Mouse (Mus musculus) MEL (cell line): Measurements from ENCODE around the gene Rpl15. TPM values are rescaled to one million over a fixed set of nuclear protein-coding genes. Genes with fewer than 3 reads are reported as not detected.

Experiments used
- DNase-seq: peaks from one replicate; pipeline ENCODE4 v3.0.0; 2011; ENCODE audit warnings: low read depth, low spot score
- H3K27ac ChIP-seq: 2 replicates; pipeline ENCODE4 v1.5.1; 2012; ENCODE audit warnings: low read depth, mild to moderate bottlenecking, control low read depth, low read length, moderate library complexity; ENCODE audit not compliant: control insufficient read depth
- H3K27me3 ChIP-seq, 2 experiments: fragments of 150-350 bp in 1 of 2; sonication (generic) in 1 of 2; 2 replicates each; pipeline ENCODE4 v1.6.1; 2012; ENCODE audit warnings: low read length in 2 of 2, mild to moderate bottlenecking in 2 of 2, improper control_type of control experiment in 1 of 2, moderate library complexity in 1 of 2; ENCODE audit not compliant: insufficient read depth in 2 of 2, control insufficient read depth in 1 of 2
- H3K36me3 ChIP-seq, 2 experiments: 2 replicates each; pipeline ENCODE4 v1.6.1; 2012 to 2014; ENCODE audit warnings: low read length in 2 of 2, improper control_type of control experiment in 1 of 2, inconsistent platforms in 1 of 2, mild to moderate bottlenecking in 1 of 2; ENCODE audit not compliant: insufficient read depth in 2 of 2, control insufficient read depth in 1 of 2
- H3K4me1 ChIP-seq, 2 experiments: fragments of 150-350 bp in 1 of 2; sonication (generic) in 1 of 2; 2 replicates each; pipeline ENCODE4 v1.6.1; 2012; ENCODE audit warnings: low read length in 2 of 2, improper control_type of control experiment in 1 of 2, mild to moderate bottlenecking in 1 of 2; ENCODE audit not compliant: insufficient read depth in 2 of 2, control insufficient read depth in 1 of 2
- H3K4me3 ChIP-seq, 2 experiments: fragments of 150-350 bp in 1 of 2; sonication (generic) in 1 of 2; 2 replicates each; pipeline ENCODE4 v1.5.1; 2012; ENCODE audit warnings: low read depth in 2 of 2, low read length in 2 of 2, mild to moderate bottlenecking in 2 of 2, moderate library complexity in 2 of 2, control low read depth in 1 of 2, improper control_type of control experiment in 1 of 2; ENCODE audit not compliant: control insufficient read depth in 1 of 2, insufficient read depth in 1 of 2
- H3K79me2 ChIP-seq: 2 replicates; pipeline ENCODE4 v1.6.1; 2012; ENCODE audit warnings: mild to moderate bottlenecking, low read length, moderate library complexity; ENCODE audit not compliant: control insufficient read depth, poor library complexity, insufficient read depth
- H3K9ac ChIP-seq: 2 replicates; pipeline ENCODE4 v1.6.1; 2012; ENCODE audit warnings: low read depth, mild to moderate bottlenecking, control low read depth, low read length, moderate library complexity; ENCODE audit not compliant: control insufficient read depth, poor library complexity, severe bottlenecking
- H3K9me3 ChIP-seq: fragments of 150-350 bp; sonication (generic); replicated peaks from 2 replicates; pipeline ENCODE4 v1.6.1; 2012; ENCODE audit warnings: mild to moderate bottlenecking, low read length, improper control_type of control experiment, moderate library complexity; ENCODE audit not compliant: insufficient read depth
- CHD1 ChIP-seq: IDR thresholded peaks from 2 replicates; pipeline ENCODE4 v1.6.1; 2012; ENCODE audit warnings: low read depth, mild to moderate bottlenecking, inconsistent platforms, low read length, improper control_type of control experiment
- CHD2 ChIP-seq: IDR thresholded peaks from 2 replicates; pipeline ENCODE4 v1.6.1; 2011; ENCODE audit warnings: low read length, improper control_type of control experiment
- CTCF ChIP-seq, 3 experiments: IDR thresholded peaks in 2 of 3; conservative IDR thresholded peaks in 1 of 3; 2 replicates each; pipeline ENCODE4 v1.5.1; 2011 to 2012; ENCODE audit warnings: low read length in 3 of 3, low read depth in 2 of 3, mild to moderate bottlenecking in 2 of 3, improper control_type of control experiment in 1 of 3, inconsistent platforms in 1 of 3, mixed read lengths in 1 of 3, moderate library complexity in 1 of 3; ENCODE audit not compliant: control insufficient read depth in 1 of 3, insufficient read depth in 1 of 3, poor library complexity in 1 of 3, severe bottlenecking in 1 of 3
- E2F4 ChIP-seq: IDR thresholded peaks from 2 replicates; pipeline ENCODE4 v1.6.1; 2011; ENCODE audit warnings: low read depth, low read length, improper control_type of control experiment, borderline replicate concordance
- ELF1 ChIP-seq: IDR thresholded peaks from 2 replicates; pipeline ENCODE4 v1.6.1; 2014; ENCODE audit warnings: low read depth, mild to moderate bottlenecking, inconsistent platforms, low read length, improper control_type of control experiment, moderate library complexity
- ETS1 ChIP-seq: IDR thresholded peaks from 2 replicates; pipeline ENCODE4 v1.6.1; 2012; ENCODE audit warnings: low read depth, mild to moderate bottlenecking, inconsistent platforms, low read length, improper control_type of control experiment, moderate library complexity
- GABPA ChIP-seq: IDR thresholded peaks from 2 replicates; pipeline ENCODE4 v1.6.1; 2012; ENCODE audit warnings: low read depth, mild to moderate bottlenecking, inconsistent platforms, low read length, improper control_type of control experiment, moderate library complexity
- GATA1 ChIP-seq: IDR thresholded peaks from 2 replicates; pipeline ENCODE4 v1.6.1; 2011; ENCODE audit warnings: low read depth, low read length, improper control_type of control experiment
- JUND ChIP-seq: IDR thresholded peaks from 2 replicates; pipeline ENCODE4 v1.6.1; 2011; ENCODE audit warnings: low read depth, mild to moderate bottlenecking, improper control_type of control experiment, low read length
- KAT2A ChIP-seq: conservative IDR thresholded peaks from 2 replicates; pipeline ENCODE4 v1.6.1; 2012; ENCODE audit warnings: low read depth, low read length, improper control_type of control experiment, inconsistent platforms
- MAFK ChIP-seq: IDR thresholded peaks from 2 replicates; pipeline ENCODE4 v1.6.1; 2011; ENCODE audit warnings: low read depth, mild to moderate bottlenecking, low read length, improper control_type of control experiment, borderline replicate concordance
- MAX ChIP-seq: IDR thresholded peaks from 2 replicates; pipeline ENCODE4 v1.6.1; 2011; ENCODE audit warnings: low read length, improper control_type of control experiment
- MAZ ChIP-seq: IDR thresholded peaks from 2 replicates; pipeline ENCODE4 v1.6.1; 2012; ENCODE audit warnings: low read depth, mild to moderate bottlenecking, inconsistent platforms, low read length, improper control_type of control experiment
- MEF2A ChIP-seq: IDR thresholded peaks from 2 replicates; pipeline ENCODE4 v1.6.1; 2014; ENCODE audit warnings: low read depth, mild to moderate bottlenecking, inconsistent platforms, low read length, improper control_type of control experiment; ENCODE audit not compliant: poor library complexity, insufficient replicate concordance, severe bottlenecking; ENCODE audit errors: extremely low read depth
- MYB ChIP-seq: IDR thresholded peaks from 2 replicates; pipeline ENCODE4 v1.6.1; 2011; ENCODE audit warnings: mild to moderate bottlenecking, low read depth, low read length, improper control_type of control experiment
- MYC ChIP-seq: IDR thresholded peaks from 2 replicates; pipeline ENCODE4 v1.6.1; 2011; ENCODE audit warnings: low read depth, mild to moderate bottlenecking, low read length, improper control_type of control experiment, moderate library complexity
- NELFE ChIP-seq: IDR thresholded peaks from 2 replicates; pipeline ENCODE4 v1.6.1; 2011; ENCODE audit warnings: low read depth, low read length, improper control_type of control experiment
- POLR2A ChIP-seq, 2 experiments: IDR thresholded peaks; 2 replicates each; pipeline ENCODE4 v1.6.1; 2011 to 2012; ENCODE audit warnings: low read length in 2 of 2, mild to moderate bottlenecking in 2 of 2, control low read depth in 1 of 2, improper control_type of control experiment in 1 of 2, low read depth in 1 of 2, moderate library complexity in 1 of 2; ENCODE audit not compliant: control insufficient read depth in 1 of 2, insufficient read depth in 1 of 2, poor library complexity in 1 of 2
- POLR2AphosphoS2 ChIP-seq: IDR thresholded peaks from 2 replicates; pipeline ENCODE4 v1.6.1; 2011; ENCODE audit warnings: low read length, improper control_type of control experiment
- POLR2AphosphoS5 ChIP-seq: IDR thresholded peaks from 2 replicates; pipeline ENCODE4 v1.6.1; 2012; ENCODE audit warnings: low read depth, borderline replicate concordance, mild to moderate bottlenecking, inconsistent platforms, low read length, moderate library complexity, mixed read lengths
- RAD21 ChIP-seq: IDR thresholded peaks from 2 replicates; pipeline ENCODE4 v1.6.1; 2011; ENCODE audit warnings: mild to moderate bottlenecking, low read depth, low read length, improper control_type of control experiment
- RCOR1 ChIP-seq: IDR thresholded peaks from 2 replicates; pipeline ENCODE4 v1.6.1; 2012; ENCODE audit warnings: low read depth, mild to moderate bottlenecking, inconsistent platforms, low read length, improper control_type of control experiment
- SIN3A ChIP-seq: IDR thresholded peaks from 2 replicates; pipeline ENCODE4 v1.6.1; 2012; ENCODE audit warnings: low read length, improper control_type of control experiment, inconsistent platforms
- SMC3 ChIP-seq: IDR thresholded peaks from 2 replicates; pipeline ENCODE4 v1.6.1; 2011; ENCODE audit warnings: low read depth, low read length, improper control_type of control experiment
- TAL1 ChIP-seq: IDR thresholded peaks from 2 replicates; pipeline ENCODE4 v1.6.1; 2012; ENCODE audit warnings: mild to moderate bottlenecking, inconsistent platforms, low read length, moderate library complexity, mixed read lengths
- TBP ChIP-seq: IDR thresholded peaks from 2 replicates; pipeline ENCODE4 v1.8.0; 2011; ENCODE audit warnings: low read depth, low read length, improper control_type of control experiment
- TCF12 ChIP-seq: IDR thresholded peaks from 2 replicates; pipeline ENCODE4 v1.6.1; 2014; ENCODE audit warnings: low read depth, mild to moderate bottlenecking, inconsistent platforms, low read length, improper control_type of control experiment, moderate library complexity
- UBTF ChIP-seq: IDR thresholded peaks from 2 replicates; pipeline ENCODE4 v1.6.1; 2012; ENCODE audit warnings: low read depth, mild to moderate bottlenecking, inconsistent platforms, low read length, improper control_type of control experiment, moderate library complexity, borderline replicate concordance; ENCODE audit not compliant: insufficient read depth
- USF1 ChIP-seq: IDR thresholded peaks from 2 replicates; pipeline ENCODE4 v1.6.1; 2014; ENCODE audit warnings: low read depth, mild to moderate bottlenecking, inconsistent platforms, low read length, improper control_type of control experiment, moderate library complexity
- USF2 ChIP-seq, 2 experiments: IDR thresholded peaks; 2 replicates each; pipeline ENCODE4 v1.6.1; 2011 to 2012; ENCODE audit warnings: improper control_type of control experiment in 2 of 2, low read length in 2 of 2, borderline replicate concordance in 1 of 2, inconsistent platforms in 1 of 2, low read depth in 1 of 2, mild to moderate bottlenecking in 1 of 2; ENCODE audit not compliant: insufficient read depth in 1 of 2
- ZC3H11A ChIP-seq: IDR thresholded peaks from 2 replicates; pipeline ENCODE4 v1.6.1; 2012; ENCODE audit warnings: low read depth, mild to moderate bottlenecking, inconsistent platforms, low read length, improper control_type of control experiment
- ZKSCAN1 ChIP-seq: IDR thresholded peaks from 2 replicates; pipeline ENCODE4 v1.6.1; 2012; ENCODE audit warnings: low read depth, mild to moderate bottlenecking, inconsistent platforms, low read length, improper control_type of control experiment, moderate library complexity
- ZMIZ1 ChIP-seq: IDR thresholded peaks from 2 replicates; pipeline ENCODE4 v1.6.1; 2012; ENCODE audit warnings: low read depth, mild to moderate bottlenecking, inconsistent platforms, low read length, improper control_type of control experiment, moderate library complexity
- ZNF384 ChIP-seq: IDR thresholded peaks from 2 replicates; pipeline ENCODE4 v1.6.1; 2012; ENCODE audit warnings: low read depth, mild to moderate bottlenecking, inconsistent platforms, low read length, improper control_type of control experiment
- polyA plus RNA-seq, 2 experiments: library from polyadenylated mRNA; stranded (reverse) in 1 of 2; unstranded in 1 of 2; fragments of >175 nt in 1 of 2; fragments of >200 nt in 1 of 2; gene quantifications; 2 replicates each; pipeline versions ENCODE4 v1.2.1 to v1.2.4; 2012; ENCODE audit warnings: low replicate concordance in 2 of 2, low read depth in 1 of 2; ENCODE audit not compliant: insufficient read length in 2 of 2, insufficient read depth in 1 of 2, missing spikeins in 1 of 2
- total RNA-seq: library from RNA; depleted of rRNA; stranded (reverse); fragments of 300-350 nt; gene quantifications from 2 replicates; pipeline ENCODE4 v1.2.3, GENCODE M21; 2012; rRNA removed

The Rpl15 gene
- total RNA-seq (1,780 and 1,810 TPM in 2 replicates), polyA plus RNA-seq (100 to 1,000 TPM in 1 of 2 experiments, 10 to 100 TPM in 1; 99.6 to 885 TPM)

DNA sequence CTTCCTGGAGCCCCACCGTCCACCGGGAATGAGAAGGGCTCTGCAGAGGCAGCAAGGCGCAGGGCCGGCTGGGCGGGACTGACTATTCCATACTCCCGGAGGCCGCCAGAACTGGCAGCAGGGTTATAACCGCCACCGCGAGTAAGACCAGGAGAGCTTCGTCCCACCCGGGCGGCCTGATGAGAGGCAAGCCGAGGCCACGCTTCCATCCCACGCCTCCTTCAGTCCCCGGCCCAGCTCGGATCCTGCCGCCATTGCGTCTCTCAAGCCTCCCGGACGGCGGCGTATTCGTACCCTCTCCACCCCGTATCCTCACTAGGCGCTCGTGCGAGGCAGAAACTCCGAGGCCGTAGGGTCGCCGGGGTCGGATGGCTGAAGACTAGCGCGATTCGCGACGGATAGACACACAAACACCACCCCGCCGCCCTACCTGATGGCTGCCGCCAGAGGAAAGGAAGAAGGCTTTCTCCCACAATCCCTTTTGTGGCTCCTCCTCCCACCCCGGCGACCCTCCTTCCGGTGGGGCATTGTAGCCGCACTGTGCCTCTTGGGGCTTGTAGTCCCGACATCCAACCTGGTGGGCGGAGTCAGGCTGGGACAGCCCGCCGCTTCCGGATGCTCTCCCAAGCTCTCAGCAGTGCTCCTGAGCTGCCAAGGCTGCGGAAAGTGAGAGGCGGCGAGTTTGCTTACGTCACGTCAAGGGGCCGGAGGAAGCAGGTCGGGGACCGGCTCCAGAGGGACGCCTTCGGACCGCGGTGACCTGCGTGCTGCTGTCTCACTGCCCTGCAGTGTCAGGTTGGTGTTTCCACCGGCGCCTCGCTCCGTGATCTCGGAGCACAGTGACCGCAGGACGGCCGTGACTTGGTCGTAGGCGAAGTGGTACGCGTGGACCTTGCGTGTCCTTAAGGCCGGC is at the start of gene Rpl15, which contains the start of gene Nkiras1:
TSS of gene Rpl15 (minus strand) at position 863 of the 913 bp plus-strand sequence.
TSS of gene Nkiras1 (plus strand) at position 608 of the 913 bp plus-strand sequence.
- DNase-seq, result peak; percentile 99
- H3K4me3 ChIP-seq, result peak within 1 kb of the TSS; percentile 92 to 99
- no peaks in the 10 kb centered on the region for H3K27me3 ChIP-seq
- TF ChIP-seq CHD1 (no peak), ZC3H11A (no peak), SMC3 (no peak), USF2 (IDR thresholded peaks at IDR 0.05; ENCODE audit: borderline replicate concordance in 1 of 2, insufficient read depth in 1 of 2, low read depth in 1 of 2, low read length in 2 of 2) (no peak), TCF12 (peak; percentile 71; the same call in 1 of the 2 replicates), MEF2A (no peak), RCOR1 (no peak), JUND (no peak), TAL1 (no peak), KAT2A (peak; percentile 85), ELF1 (peak; percentile 91), MAX (peak; percentile 71), ETS1 (peak; percentile 18; the same call in 1 of the 2 replicates), CTCF (IDR thresholded peaks at IDR 0.05 in 2 of 3, conservative IDR thresholded peaks at IDR 0.05 in 1 of 3; ENCODE audit: control insufficient read depth in 1 of 3, insufficient read depth in 1 of 3, low read depth in 2 of 3, low read length in 3 of 3, poor library complexity in 1 of 3, severe bottlenecking in 1 of 3) (no peak), POLR2AphosphoS5 (peak; percentile 94), MYC (peak; percentile 87), RAD21 (no peak), TBP (peak; percentile 93), SIN3A (peak; percentile 88; the same call in 1 of the 2 replicates), GABPA (no peak), POLR2A (IDR thresholded peaks at IDR 0.05; ENCODE audit: control insufficient read depth in 1 of 2, insufficient read depth in 1 of 2, low read depth in 1 of 2, low read length in 2 of 2, poor library complexity in 1 of 2) (peak; percentile 90 to 93), ZNF384 (no peak), GATA1 (no peak), ZKSCAN1 (no peak), CHD2 (no peak), POLR2AphosphoS2 (peak; percentile 89), MYB (no peak), NELFE (peak; percentile 96), ZMIZ1 (peak; percentile 71; the same call in 1 of the 2 replicates), USF1 (no peak), MAZ (peak; percentile 80), UBTF (no peak; the same call in 1 of the 2 replicates), MAFK (no peak), E2F4 (no peak)

More for the DNA sequence above, at the start of gene Rpl15, which contains the start of gene Nkiras1:
- Histone ChIP-seq H3K9me3 (no peaks in the 10 kb centered on the region), H3K27ac (peak within 1 kb of the TSS; percentile 81), H3K79me2 (peaks cover 32% of the 10 kb centered on the region), H3K9ac (peak within 1 kb of the TSS; percentile 98), H3K36me3 (peaks cover 10 to 16% of the 10 kb centered on the region in 2 experiments), H3K4me1 (peaks cover 3 to 7% of the 10 kb centered on the region in 2 experiments; a peak in 2 of 4 replicates)
